Mouse (Mus musculus) hindbrain, embryonic 16.5 days (tissue): ENCODE measurements around the gene Grin2c. TPM values are rescaled to one million over a fixed set of nuclear protein-coding genes. Genes with fewer than 3 reads are reported as not detected.
A peak's percentile ranks its signal among the peaks of the same experiment; 100 is the strongest.

Experiments
- ATAC-seq: fragments of 200-750 bp; cut with Nextera tagmentation; 2 replicates; pipeline ENCODE4 v1.8.0; 2017; ENCODE audit warnings: moderate TSS enrichment, moderate library complexity
- H3K27ac ChIP-seq: fragments of 300-500 bp; sonication (generic); 2 replicates; pipeline ENCODE4 v1.5.1; 2014; ENCODE audit warnings: low read depth, mild to moderate bottlenecking, control low read depth, low read length, moderate library complexity
- H3K27me3 ChIP-seq: fragments of 300-500 bp; sonication (generic); replicated peaks from 2 replicates; pipeline ENCODE4 v1.6.1; 2014; ENCODE audit warnings: low read length; ENCODE audit not compliant: control insufficient read depth, insufficient read depth
- H3K36me3 ChIP-seq: fragments of 300-500 bp; sonication (generic); 2 replicates; pipeline ENCODE4 v1.6.1; 2014; ENCODE audit warnings: mild to moderate bottlenecking, low read length, moderate library complexity, mixed read lengths; ENCODE audit not compliant: control insufficient read depth, insufficient read depth
- H3K4me1 ChIP-seq: fragments of 300-500 bp; sonication (generic); 2 replicates; pipeline ENCODE4 v1.6.1; 2014; ENCODE audit warnings: low read depth, low read length; ENCODE audit not compliant: control insufficient read depth, insufficient read depth
- H3K4me2 ChIP-seq: fragments of 300-500 bp; sonication (generic); 2 replicates; pipeline ENCODE4 v1.6.1; 2014; ENCODE audit warnings: mild to moderate bottlenecking, low read length, control low read depth, moderate library complexity
- H3K4me3 ChIP-seq: fragments of 300-500 bp; sonication (generic); 2 replicates; pipeline ENCODE4 v1.5.1; 2014; ENCODE audit warnings: mild to moderate bottlenecking, low read length, control low read depth, moderate library complexity
- H3K9ac ChIP-seq: fragments of 300-500 bp; sonication (generic); 2 replicates; pipeline ENCODE4 v1.6.1; 2014; ENCODE audit warnings: low read depth, mild to moderate bottlenecking, control low read depth, low read length, moderate library complexity
- H3K9me3 ChIP-seq: fragments of 300-500 bp; sonication (generic); 2 replicates; pipeline ENCODE4 v1.6.1; 2014; ENCODE audit warnings: mild to moderate bottlenecking, low read length, moderate library complexity; ENCODE audit not compliant: control insufficient read depth
- WGBS: fragments of 180-500 bp; shearing (Covaris S2); extraction: QIAGEN DNeasy Blood & Tissue Kit; methylation state at CpG from one replicate; pipeline ENCODE4 v1.1.7; 2014; 5-methylcytosine and 5-hydroxymethylcytosine counted together
- polyA plus RNA-seq: library from polyadenylated mRNA; unstranded; fragments of >200 nt; fragmentation: Nextera tagmentation; extraction: Ambion mirVana; gene quantifications from 2 replicates; pipeline ENCODE4 v1.2.1, GENCODE M21; 2015

Grin2c gene
- polyA plus RNA-seq, 1 experiment from 2014 or later = 0.60 TPM

DNA sequence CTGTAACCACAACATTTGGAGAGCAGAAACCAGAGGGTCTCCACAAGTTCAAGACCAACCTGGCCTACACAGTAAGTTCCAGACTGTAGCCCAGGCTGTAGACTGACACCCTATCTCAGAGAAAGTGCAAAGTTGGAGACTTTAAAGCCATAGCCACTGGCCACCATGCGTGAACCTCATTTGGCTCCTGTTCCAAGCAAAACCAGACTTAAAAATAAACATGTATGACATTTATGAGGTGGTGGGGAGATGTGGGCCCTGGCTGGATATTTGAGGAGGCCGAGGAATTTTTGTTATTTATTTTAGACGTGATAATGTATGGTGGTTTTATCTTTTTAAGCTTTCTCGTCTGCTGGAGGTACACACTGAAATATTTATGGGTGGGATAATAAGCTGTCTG lies 7.9 kb downstream of the Grin2c start:
- H3K4me1 ChIP-seq = no peaks in the 10 kb centered on the region
- H3K36me3 ChIP-seq = no peaks in the 10 kb centered on the region
- H3K9me3 ChIP-seq = no peaks in the 10 kb centered on the region
- peaks cover 48% of the 10 kb centered on the region for H3K27me3 ChIP-seq
- no peak for ATAC-seq
- H3K27ac ChIP-seq = no peak overlapping the region
- H3K9ac ChIP-seq = no peak overlapping the region
- H3K4me3 ChIP-seq = no peak overlapping the region
- WGBS = 90% methylated on average over 4 of the region's 4 CpGs
- H3K4me2 ChIP-seq = no peak overlapping the region

DNA sequence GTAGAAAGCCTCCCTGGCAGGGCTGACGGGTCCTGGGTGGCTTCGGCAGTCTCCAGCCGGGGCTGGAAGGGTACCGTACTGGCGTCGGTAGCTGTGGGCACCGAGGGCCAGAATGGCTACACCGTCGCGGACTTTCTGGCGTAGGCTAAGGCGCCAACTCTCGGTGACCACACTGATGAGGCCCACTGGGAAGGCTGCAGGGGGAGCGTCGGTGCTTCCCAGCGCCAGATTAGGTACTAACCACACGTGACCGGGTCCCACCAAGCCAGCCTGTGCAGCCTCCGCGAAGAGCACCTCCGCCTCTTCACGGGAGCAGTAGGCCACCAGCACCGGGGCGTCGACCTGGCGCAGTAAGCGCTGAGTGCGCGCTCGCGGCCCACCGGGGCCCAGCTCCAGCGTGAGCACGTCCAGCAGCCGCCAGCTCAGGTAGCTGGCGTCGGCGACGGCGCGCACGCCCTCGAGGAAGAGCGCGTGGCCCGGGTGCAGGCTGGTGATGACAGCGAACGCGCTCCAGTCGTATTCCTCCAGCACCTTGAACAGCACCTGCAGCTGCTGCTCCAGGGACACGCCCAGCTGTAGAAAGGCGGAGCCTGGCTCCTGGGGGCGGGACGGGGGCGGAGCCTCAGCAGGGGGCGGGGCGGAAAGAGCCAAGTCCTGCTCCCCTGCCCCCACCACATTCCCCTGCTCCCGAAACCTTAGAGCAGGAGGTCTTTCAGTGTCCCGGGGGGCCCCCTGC lies 9.1 kb downstream of the Grin2c start:
- peaks cover 47% of the 10 kb centered on the region for H3K27me3 ChIP-seq
- no peaks in the 10 kb centered on the region for H3K9me3 ChIP-seq
- ATAC-seq = no peak
- no peak overlapping the region for H3K27ac ChIP-seq
- H3K4me3 ChIP-seq = peak overlapping the region; percentile 26
- H3K4me2 ChIP-seq = peak overlapping the region; percentile 40
- no peaks in the 10 kb centered on the region for H3K36me3 ChIP-seq
- H3K4me1 ChIP-seq = no peaks in the 10 kb centered on the region
- no peak overlapping the region for H3K9ac ChIP-seq
- 18% methylated on average over 56 of the region's 59 CpGs for WGBS

DNA sequence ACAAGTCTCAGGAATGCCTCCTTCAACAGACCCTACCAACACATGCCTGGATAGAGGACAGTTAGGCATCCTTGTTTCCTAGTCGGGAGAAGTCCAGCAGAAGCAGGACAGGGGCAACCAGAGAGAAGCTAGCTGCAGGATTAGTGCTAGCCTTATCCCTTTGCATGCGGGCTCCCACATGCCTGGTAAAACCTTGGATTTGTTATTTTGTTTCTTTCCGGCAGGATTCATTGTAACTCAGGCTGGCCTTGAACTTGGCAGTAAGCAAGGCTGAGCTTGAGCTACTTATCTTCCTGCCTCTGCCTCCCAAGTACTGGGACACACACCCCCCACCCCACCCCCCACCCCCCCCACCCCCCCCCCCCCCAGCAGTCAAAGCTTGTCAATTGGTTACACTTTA lies 15.8 kb downstream of the Grin2c start:
- H3K27me3 ChIP-seq = peaks cover 35% of the 10 kb centered on the region
- H3K27ac ChIP-seq = no peak overlapping the region
- H3K9ac ChIP-seq = no peak overlapping the region
- no peak overlapping the region for H3K4me3 ChIP-seq
- no peaks in the 10 kb centered on the region for H3K9me3 ChIP-seq
- H3K36me3 ChIP-seq = no peaks in the 10 kb centered on the region
- H3K4me1 ChIP-seq = peaks cover 25% of the 10 kb centered on the region
- H3K4me2 ChIP-seq = no peak overlapping the region
- ATAC-seq = no peak
- WGBS = 64% methylated on average over 3 of the region's 3 CpGs

DNA sequence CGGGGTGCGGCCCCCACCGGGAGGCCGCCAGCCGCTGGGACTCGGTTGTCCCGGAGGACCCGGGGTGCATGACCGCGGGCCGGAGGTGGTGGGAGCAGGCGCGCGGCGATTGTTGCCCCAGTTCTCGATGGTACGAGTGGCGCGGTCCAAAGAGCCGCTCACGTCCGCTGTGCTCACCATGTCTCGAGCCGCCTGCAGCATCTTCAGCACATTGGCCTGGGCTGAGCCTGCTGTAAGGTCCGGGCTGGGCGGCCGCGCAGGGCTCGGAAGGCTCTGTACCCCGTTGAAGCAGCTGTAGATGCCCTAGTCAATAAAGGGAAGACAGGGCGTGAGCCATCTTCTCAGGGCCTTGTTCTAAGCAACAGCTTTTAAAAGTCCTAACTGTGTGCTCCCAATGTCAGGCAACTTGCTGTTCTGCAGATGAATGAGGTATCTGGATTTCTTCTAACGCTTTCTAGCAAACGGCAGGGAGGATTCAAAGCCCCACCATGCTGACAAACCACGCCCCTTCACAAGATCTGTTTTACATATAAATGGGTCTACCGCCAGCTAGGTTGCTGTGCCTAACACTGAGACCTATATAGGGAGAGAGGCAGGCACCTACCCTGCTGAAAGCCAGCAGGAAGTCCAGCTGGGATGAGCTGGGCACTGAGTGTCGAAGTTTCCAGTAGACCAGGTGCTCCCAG lies 16.5 kb downstream of the Grin2c start:
- no peaks in the 10 kb centered on the region for H3K9me3 ChIP-seq
- H3K36me3 ChIP-seq = no peaks in the 10 kb centered on the region
- H3K4me2 ChIP-seq = peak overlapping the region; percentile 95
- no peak overlapping the region for H3K27ac ChIP-seq
- H3K4me1 ChIP-seq = peaks cover 26% of the 10 kb centered on the region
- under 1% methylated on average over 27 of the region's 36 CpGs for WGBS
- ATAC-seq = no peak
- peaks cover 35% of the 10 kb centered on the region for H3K27me3 ChIP-seq
- peak overlapping the region; percentile 51 for H3K4me3 ChIP-seq
- peak overlapping the region; percentile 68 for H3K9ac ChIP-seq

DNA sequence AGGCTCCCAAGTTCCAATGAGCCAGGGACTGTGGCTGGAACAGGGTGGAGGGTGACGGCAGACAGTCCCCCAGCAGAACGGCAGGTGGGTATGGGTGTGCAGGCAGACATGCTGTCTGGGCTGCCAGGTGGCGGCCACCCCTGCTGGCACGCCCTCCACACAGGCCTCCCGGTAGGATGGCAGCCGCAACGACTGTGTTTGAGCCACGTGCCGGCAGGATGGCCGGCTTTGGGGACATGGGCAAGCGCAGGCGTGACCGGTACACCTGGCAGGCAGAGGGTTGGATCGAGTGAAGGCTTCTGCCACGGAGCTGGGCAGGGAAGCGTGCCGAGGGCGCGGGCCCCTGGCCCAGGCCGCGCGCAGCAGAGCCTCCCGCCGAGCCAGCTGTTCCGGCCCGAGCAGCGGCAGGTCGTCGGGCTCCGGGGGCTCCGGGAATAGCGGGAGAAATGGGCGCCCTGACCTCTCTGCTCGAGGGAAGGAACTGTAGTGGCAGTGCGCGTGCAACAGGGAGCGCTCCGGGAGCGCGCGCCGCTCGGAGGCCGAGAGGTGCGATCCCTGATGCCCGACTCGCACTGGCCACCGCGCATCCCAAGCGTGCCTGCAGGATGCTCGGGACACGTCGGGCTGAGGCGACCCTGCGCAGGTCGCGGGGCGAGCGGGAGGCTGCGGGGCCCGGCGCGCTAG lies 17.2 kb downstream of the Grin2c start:
- peak overlapping the region; percentile 95 for H3K4me2 ChIP-seq
- H3K4me1 ChIP-seq = peaks cover 26% of the 10 kb centered on the region
- H3K27me3 ChIP-seq = peaks cover 35% of the 10 kb centered on the region
- H3K9me3 ChIP-seq = no peaks in the 10 kb centered on the region
- no peak for ATAC-seq
- H3K9ac ChIP-seq = peak overlapping the region; percentile 68
- peak overlapping the region; percentile 51 for H3K4me3 ChIP-seq
- 2% methylated on average over 53 of the region's 63 CpGs for WGBS
- no peak overlapping the region for H3K27ac ChIP-seq
- no peaks in the 10 kb centered on the region for H3K36me3 ChIP-seq

DNA sequence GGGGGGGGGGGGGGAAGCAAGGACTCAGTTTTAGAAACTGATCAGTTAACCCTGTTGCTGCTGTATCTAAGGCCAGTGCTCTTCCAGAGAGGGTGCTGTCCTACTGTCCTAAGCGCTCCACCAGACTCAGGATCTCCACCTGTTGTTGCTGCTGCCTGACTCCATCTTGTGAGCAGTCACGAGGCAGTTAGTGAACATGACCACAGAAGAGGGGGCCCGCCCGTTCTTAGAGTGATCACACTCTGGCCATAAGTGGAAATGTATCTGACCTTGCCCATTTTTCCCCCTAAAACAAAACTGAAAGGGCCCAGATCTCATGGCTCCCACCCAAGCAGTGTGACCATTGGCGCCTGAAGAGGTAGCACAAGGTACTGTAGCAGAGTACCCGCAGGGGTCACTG lies 19.1 kb downstream of the Grin2c start:
- Histone ChIP-seq H3K4me1 (peaks cover 26% of the 10 kb centered on the region), H3K4me2 (no peak overlapping the region)
- no peak for ATAC-seq

DNA sequence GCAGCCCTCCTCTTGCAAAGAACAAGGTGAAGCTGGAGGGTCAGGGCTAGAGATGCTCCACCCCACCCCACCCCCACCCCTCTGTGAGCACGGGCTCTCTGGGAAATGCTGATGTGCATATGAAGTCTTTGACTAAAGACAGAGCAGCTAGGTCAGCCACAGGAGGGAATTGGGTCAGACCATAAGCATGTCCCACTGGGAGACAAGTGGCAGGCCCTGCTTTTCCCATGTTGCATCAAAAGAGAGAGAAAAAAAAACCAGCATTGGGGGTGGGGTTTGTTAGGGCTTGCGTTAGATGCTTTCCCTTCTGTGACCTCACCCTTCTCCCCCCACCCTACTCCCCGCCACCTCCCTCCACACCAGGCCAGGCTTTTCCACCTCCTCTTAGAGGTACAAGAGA lies 19.8 kb downstream of the Grin2c start:
- 15% methylated on average over 3 of the region's 3 CpGs for WGBS

More for the DNA sequence above, 19.1 kb downstream of the Grin2c start:
- Histone ChIP-seq H3K36me3 (peaks cover 7% of the 10 kb centered on the region), H3K4me3 (no peak overlapping the region), H3K27me3 (peaks cover 30% of the 10 kb centered on the region), H3K27ac (no peak overlapping the region), H3K9me3 (no peaks in the 10 kb centered on the region), H3K9ac (no peak overlapping the region)
- WGBS = 70% methylated on average over 6 of the region's 6 CpGs

DNA sequence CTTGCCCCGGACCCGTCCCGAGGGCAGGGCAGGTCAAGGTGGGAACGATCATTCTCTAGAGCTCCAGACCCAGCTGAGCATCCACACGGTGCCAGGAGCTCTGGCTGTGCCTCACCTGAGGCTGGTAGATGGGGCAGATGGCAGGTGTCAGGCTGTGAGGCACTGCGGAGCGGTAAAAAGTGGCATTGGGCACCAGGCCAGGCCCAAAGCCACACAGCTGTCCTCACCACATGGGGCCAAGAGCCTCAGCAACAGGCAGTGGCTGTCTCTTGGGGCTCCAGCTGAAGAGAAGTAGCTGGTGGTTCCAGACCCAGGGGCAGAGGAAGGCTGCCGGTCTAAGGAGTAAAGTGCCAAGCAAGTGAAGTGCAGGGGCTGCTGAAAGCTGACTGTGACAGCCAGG lies 20.7 kb downstream of the Grin2c start:
- no peak overlapping the region for H3K4me2 ChIP-seq
- ATAC-seq = no peak
- H3K4me1 ChIP-seq = peaks cover 26% of the 10 kb centered on the region
- 45% methylated on average over 8 of the region's 8 CpGs for WGBS
- H3K9me3 ChIP-seq = no peaks in the 10 kb centered on the region
- no peak overlapping the region for H3K9ac ChIP-seq
- peaks cover 27% of the 10 kb centered on the region for H3K27me3 ChIP-seq
- H3K36me3 ChIP-seq = peaks cover 7% of the 10 kb centered on the region
- no peak overlapping the region for H3K4me3 ChIP-seq
- no peak overlapping the region for H3K27ac ChIP-seq

More for the DNA sequence above, 19.8 kb downstream of the Grin2c start:
- no peak for ATAC-seq
- no peaks in the 10 kb centered on the region for H3K9me3 ChIP-seq
- H3K27me3 ChIP-seq = peaks cover 28% of the 10 kb centered on the region
- H3K27ac ChIP-seq = no peak overlapping the region
- H3K4me2 ChIP-seq = no peak overlapping the region
- no peak overlapping the region for H3K9ac ChIP-seq
- peaks cover 26% of the 10 kb centered on the region for H3K4me1 ChIP-seq
- H3K4me3 ChIP-seq = no peak overlapping the region
- peaks cover 7% of the 10 kb centered on the region for H3K36me3 ChIP-seq

DNA sequence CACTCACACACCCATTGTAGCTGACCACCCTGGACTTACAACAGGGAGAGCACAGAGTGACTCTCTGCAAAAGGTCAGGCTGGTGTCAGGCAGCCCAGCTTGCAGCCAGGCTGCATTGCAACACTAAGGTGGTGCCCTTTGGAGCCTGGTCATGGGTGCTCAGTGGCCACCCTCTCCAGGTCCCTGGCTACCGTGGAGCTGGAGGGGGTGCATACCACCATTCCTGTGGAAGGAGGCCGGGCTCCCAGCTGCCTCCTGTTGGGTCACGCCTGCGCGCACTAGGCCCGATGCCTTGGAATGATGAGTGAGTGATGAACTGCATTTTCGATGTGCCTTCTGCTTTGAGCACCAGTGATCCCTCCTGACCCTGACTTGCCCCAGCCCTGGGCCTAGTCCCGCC lies 22.2 kb downstream of the Grin2c start:
- peaks cover 18% of the 10 kb centered on the region for H3K4me1 ChIP-seq
- no peak overlapping the region for H3K27ac ChIP-seq
- H3K9ac ChIP-seq = no peak overlapping the region
- no peak overlapping the region for H3K4me2 ChIP-seq
- H3K27me3 ChIP-seq = peaks cover 18% of the 10 kb centered on the region
- H3K4me3 ChIP-seq = no peak overlapping the region
- 87% methylated on average over 8 of the region's 8 CpGs for WGBS
- no peak for ATAC-seq
- H3K36me3 ChIP-seq = peaks cover 7% of the 10 kb centered on the region
- no peaks in the 10 kb centered on the region for H3K9me3 ChIP-seq
